Mouse (Mus musculus) cerebellum, postnatal 10 days (tissue): ENCODE measurements around the gene Gm11127.
"Not testable (repeated sequence)": the region's sequence is repeated elsewhere in the genome, so short reads cannot be mapped to it uniquely, and the experiment has no call there.

Source experiments
- DNase-seq, 2 experiments: peaks; one replicate each; pipeline ENCODE4 v3.0.0; 2021; ENCODE audit warnings: mixed read lengths in 2 of 2

Gene Gm11127

DNA sequence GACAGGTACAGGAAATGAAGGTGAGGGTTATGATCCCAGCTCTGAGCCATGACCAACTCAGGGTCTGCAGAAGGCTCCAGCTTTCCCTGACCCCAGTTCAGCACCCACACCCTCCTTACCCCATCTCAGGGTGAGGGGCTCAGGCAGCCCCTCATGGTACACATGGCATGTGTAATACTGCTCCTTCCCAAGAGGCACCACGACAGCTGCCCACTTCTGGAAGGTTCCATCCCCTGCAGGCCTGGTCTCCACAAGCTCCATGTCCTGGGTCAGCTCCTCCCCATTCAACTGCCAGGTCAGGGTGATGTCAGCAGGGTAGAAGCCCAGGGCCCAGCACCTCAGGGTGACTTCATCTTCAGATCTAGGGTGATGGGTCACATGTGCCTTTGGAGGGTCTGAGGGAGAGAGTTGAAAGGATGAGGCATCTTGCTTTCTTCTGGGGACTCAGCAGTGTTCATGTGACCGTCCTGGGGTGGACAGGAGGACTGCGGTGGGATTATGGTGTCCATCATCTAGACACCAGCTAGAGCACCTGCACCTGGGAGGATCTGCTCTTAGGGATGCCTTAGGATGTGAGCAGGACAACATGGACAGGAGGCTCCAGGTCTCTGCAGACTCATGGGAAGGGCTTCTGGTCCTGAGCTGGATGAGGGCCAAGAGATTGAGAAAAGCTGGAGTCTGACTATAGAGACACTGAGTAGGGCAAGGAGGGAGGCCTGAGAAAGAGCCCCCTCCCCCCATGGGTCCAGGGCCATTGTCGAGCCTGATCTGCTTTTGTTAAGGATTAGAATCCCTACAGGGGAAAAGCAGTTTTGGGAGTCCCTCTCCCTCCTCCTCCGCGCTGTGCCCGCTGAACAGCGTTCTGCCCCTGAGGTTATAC, 27.2 kb downstream of the Gm11127 start:
- peak in 1 of 2 experiments; percentile 52 for DNase-seq

DNA sequence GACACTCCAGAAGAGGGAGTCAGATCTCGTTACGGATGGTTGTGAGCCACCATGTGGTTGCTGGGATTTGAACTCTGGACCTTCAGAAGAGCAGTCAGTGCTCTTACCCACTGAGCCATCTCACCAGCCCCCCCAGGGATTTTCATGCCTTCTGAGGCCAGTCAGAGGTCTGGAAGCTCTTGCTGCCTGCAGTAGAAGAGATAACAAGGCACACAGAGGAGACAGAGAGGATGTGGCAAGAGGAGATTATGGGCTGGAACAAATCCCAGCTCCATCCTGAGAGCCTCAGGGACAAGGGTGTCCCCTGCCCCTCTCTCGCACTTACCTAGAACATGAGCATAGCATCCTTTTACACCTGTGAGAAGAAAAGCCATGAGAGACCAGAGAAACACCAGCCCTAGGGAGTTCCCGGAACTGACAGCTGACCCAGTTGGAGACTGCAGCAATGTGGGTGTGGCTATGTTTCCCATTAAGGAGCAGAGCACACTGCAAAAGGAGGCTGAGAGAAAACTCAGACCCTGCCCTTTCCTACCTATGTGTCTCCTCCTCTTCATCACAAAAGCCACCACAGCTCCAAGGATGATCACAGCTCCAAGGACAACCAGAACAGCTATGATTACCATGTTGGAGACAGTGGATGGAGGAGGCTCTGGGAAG, 28.0 kb downstream of the Gm11127 start:
- DNase-seq, result not testable (repeated sequence)

DNA sequence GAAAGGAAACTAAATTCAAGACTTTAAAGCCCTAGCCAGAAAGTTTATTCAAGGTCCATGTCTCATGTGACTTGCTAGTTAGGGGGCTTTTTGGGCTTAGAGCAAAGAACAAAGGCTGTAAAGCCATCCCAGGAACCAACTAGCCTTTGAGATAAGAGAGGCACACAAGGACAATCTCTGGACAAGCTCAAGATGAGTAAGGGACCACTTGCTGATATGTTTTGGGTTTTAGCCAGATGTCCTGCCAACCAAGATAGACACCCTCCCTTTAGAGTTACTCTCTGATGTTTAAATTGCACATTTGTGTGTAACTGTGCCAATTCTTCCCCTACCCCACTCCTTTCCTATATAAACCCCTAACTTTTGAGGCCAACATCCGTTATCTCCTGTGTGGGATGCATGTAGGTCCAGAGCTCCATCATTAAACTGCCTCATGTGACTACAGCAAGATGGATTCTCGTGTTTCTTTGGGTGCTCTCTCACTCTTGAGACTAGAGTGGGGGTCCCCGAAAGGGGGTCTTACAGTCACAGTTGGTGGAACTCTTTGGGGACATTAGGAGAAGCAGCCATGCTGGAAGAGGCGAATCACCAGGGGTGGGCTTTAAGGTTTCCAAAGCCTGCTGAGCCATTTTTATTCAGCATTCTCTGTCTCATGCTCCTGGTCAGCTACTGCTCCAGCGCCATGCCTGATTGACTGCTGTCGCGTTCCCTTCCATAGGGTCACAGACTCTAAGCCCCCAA, 29.1 kb downstream of the Gm11127 start:
- DNase-seq, result no peak

DNA sequence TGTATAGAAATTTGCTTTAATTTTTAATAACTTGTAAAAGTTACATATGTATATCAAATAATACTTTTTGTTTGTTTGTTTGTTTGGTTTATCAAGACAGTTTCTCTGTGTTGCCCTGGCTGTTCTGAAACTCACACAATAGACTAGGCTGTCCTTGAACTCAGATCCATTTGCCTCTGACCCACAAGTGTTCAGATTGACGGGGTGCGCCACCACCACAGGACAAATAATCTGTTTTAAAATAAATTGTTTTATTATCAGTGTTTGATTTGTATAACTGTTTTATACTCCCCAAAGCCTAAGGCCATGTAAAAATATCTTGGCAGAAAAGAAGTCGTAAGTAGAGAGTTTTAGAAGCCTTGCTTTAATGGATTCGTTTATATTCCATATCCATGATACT, 30.5 kb downstream of the Gm11127 start:
- no peak for DNase-seq

- no peak for DNase-seq
Measured at GRCm38 (mm10) chr17:36025901-36026300, 32.3 kb downstream of the Gm11127 start.

DNA sequence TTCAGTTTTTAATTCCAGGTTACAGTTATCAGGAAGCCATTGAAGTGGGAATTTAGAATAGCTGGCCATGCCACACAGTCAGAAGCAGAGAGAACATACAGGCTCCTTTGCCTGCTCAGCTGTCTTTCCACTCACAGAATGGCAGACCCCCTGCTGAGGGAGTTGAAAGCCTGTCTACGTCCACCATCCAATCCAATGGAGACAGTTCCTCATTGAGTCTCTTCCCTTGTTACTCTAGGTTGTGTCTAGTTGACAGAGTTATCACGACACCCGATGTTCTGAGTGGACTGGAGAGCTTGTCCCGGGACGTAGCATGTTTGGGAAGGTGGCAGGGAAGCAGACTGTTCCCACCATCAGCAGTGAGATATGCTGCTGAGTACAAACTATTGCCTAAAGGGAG, 33.0 kb downstream of the Gm11127 start:
- peak in 1 of 2 experiments; percentile 20 for DNase-seq

GRCm38 (mm10) chr17:36023710-36024654, 34.2 kb downstream of the Gm11127 start:
- no peak for DNase-seq

- no peak for DNase-seq
Measured at GRCm38 (mm10) chr17:36022922-36023321, 35.2 kb downstream of the Gm11127 start.

- DNase-seq, result no peak
Measured at GRCm38 (mm10) chr17:36022098-36022497, 36.1 kb downstream of the Gm11127 start.

DNA sequence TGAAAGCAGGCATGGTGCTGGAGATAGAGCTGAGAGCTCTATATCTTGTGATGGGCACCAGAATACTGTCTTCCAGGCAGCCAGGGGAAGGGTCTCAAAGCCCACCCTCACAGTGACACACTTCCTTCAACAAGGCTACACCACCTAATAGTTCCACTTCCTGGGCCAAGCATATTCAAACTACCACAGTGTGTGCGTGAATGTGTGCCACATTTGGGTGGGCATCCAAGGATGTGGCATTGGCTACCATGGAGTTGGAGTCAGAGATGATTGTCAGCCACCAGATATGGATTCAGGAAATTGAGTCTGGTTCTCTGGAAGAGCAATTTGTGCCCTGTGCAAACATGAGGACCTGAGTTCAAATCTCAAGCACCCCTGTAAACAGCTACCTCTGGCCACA, 36.9 kb downstream of the Gm11127 start:
- no peak for DNase-seq

DNA sequence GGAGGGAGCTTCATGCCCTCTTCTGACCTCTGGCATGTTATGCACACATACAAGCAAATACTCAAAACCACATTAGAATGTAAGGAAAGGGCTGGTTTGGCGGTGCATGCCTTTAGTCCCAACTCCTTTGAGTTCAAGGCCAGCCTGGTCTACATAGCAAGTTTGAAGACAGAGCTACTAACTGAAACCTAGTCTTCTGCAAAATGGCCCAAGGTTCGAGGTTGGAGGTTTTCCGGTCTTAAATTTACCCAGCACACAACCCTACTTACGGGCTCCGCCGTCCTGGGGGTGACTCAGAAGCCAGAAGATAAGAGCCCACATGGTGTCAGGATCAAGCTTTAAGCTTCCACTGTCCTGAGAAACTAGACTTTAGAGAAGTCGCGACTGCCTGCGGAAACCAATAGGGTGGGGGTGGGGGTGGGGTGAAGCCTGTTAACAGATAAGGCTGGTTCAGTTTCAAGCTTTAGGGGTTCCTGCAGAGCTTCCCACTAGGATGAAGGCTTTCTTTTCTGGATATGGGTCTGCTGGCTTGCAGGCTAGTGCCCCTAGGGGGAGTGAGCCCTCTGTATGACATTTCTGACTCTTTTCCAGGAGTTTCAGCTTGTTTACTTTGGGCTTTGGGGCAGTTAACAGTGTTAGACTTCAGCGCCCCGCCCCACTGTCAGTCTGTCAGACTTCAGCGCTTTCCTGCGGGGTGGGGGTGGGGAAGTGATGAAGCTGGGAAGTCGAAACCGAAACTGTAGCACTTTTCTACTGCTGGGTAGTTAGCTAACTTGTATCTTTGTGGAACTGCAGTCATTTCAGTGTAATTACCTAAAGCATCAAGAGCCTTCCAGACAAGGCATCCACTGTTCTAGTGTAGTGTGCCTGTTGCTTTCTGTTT, 37.7 kb downstream of the Gm11127 start, which contains the start of gene H2-T24:
H2-T24 (minus strand) TSS at position 370 of the 883 bp plus-strand sequence.
- peak in 1 of 2 experiments; percentile 17 for DNase-seq

DNA sequence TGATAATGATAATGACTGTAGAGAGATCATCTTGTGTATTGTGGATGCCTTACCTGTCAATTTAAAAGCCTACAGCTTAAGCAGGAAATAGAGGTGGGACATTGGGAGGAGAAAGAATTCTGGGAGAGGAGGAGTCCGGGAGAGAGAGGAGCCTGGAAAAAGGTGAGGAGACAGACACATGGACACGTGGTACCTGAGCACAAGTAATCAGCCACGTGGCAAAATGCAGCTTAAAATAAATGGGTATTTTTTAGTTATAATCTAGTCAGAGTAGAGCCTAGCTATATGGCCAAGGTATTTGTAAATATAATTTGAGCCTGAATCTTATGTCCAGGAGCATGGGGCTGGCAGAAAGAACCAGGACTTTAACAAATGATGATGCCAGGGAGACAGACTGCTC, 38.7 kb downstream of the Gm11127 start:
- DNase-seq, result no peak

DNA sequence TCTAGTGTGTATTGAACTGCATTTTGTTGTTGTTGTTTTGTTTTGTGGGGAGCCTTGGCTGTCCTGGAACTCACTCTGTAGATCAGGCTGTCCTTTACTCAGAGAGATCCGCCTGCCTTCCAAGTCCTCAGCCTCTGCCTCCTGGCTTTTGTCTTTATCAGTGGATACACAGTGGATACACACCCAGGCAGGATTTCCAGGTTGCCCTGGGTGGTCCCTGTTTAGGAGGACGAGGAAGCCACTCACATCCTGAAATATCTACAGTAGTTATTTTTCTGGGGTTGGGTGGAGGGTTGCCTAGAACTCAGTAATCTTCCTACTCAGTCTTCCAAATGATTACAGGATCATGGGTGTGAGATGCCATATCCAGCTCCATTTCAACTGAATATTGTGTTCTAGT, 39.2 kb downstream of the Gm11127 start:
- DNase-seq, result no peak

- DNase-seq, result no peak
Measured at GRCm38 (mm10) chr17:36017046-36017445, 41.1 kb downstream of the Gm11127 start.

DNA sequence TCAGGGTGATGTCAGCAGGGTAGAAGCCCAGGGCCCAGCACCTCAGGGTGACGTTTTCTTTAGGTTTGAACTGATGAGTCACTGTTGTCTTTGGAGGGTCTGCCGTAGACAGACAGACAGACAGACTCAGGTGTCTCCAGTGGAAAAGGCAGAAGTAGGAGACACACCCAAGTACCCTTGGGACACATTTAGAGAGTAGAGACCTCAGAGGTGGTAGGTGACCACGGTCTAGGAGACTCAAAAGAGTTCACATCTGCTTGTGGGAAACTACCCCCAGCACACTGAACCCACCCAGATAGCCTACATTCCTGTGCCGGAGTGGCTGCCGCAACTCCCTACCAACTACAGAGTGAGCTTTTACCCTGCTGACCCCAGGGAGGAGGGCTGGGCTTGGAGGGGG, 43.2 kb downstream of the Gm11127 start:
- DNase-seq, result no peak
